Mouse (Mus musculus): ENCODE measurements at regions not wholly inside any gene's neighbourhood (a gene's known extent, or its start where the extent isn't known, plus 50 kb on each side); places are given as distances from the start of the nearest gene placed in this dataset.

DNA sequence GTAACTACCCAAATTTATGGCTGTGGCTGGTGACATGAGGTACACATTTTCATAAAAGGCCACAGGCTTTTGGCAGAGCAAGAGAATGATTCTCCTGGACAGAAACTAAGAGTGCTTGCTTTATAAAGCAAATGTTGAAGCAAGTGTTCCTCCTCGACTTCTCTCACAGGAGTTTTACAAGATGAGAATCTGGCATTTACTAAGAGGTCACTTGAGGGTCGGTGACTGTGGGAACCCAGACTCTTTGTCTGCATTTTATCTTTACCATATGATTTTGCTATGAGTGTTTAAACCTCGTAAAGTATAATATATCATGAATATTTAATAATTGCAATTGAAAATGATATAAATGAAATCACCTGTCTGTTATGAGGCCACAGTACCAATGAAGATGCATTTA, 600.9 kb downstream of the Efna5 start:
- Histone ChIP-seq H3K4me1 (replicated peaks; ENCODE audit: control insufficient read depth, insufficient read depth, low read length) (no peaks in the 10 kb centered on the region), H3K4me2 (ENCODE audit: low read depth, low read length) (no peak overlapping the region), H3K4me3 (ENCODE audit: low read length) (no peak overlapping the region), H3K9me3 (ENCODE audit: control insufficient read depth, low read length) (no peaks in the 10 kb centered on the region), H3K27ac (ENCODE audit: low read length) (no peak overlapping the region), H3K36me3 (ENCODE audit: control insufficient read depth, insufficient read depth, low read length) (no peaks in the 10 kb centered on the region), H3K9ac (ENCODE audit: low read length) (no peak overlapping the region), H3K27me3 (ENCODE audit: control insufficient read depth, insufficient read depth, low read depth, low read length) (no peaks in the 10 kb centered on the region)
- 35% methylated on average over 3 of the region's 3 CpGs for WGBS
- no peak for ATAC-seq (ENCODE audit: low read depth)

- ATAC-seq (ENCODE audit: low read depth) = no peak
- Histone ChIP-seq H3K4me1 (replicated peaks; ENCODE audit: control insufficient read depth, insufficient read depth, low read length) (no peaks in the 10 kb centered on the region), H3K4me3 (ENCODE audit: low read length) (no peak overlapping the region), H3K27me3 (ENCODE audit: control insufficient read depth, insufficient read depth, low read depth, low read length) (no peaks in the 10 kb centered on the region), H3K36me3 (ENCODE audit: control insufficient read depth, insufficient read depth, low read length) (no peaks in the 10 kb centered on the region), H3K9ac (ENCODE audit: low read length) (no peak overlapping the region), H3K27ac (ENCODE audit: low read length) (no peak overlapping the region), H3K9me3 (ENCODE audit: control insufficient read depth, low read length) (no peaks in the 10 kb centered on the region), H3K4me2 (ENCODE audit: low read depth, low read length) (no peak overlapping the region)
- WGBS = 70% methylated on average over 7 of the region's 7 CpGs
These were observed 609.7 kb downstream of the Efna5 start for GRCm38 (mm10) chr17:62271399-62271798.

DNA sequence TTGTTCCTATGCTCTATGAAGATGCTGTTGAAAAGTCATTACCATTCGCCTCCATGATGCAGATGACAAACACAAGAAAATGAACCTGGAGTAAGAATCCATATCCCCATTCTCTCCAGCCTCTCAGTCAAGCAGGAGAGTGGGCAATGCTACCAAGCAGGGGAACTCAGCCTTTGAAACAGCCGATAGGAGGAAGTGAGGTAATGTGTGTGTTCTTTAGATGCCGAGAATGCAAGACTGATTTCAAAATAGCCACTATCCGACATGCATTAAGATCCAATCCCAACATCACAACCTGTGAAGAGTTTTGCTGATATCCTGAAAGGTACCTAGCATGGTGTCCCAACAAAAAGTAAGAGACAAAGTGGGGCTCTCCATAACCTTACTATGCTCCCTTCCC, 611.8 kb downstream of the Efna5 start:
- Histone ChIP-seq H3K9me3 (ENCODE audit: control insufficient read depth, low read length) (no peaks in the 10 kb centered on the region), H3K4me1 (replicated peaks; ENCODE audit: control insufficient read depth, insufficient read depth, low read length) (no peaks in the 10 kb centered on the region), H3K9ac (ENCODE audit: low read length) (no peak overlapping the region), H3K4me3 (ENCODE audit: low read length) (no peak overlapping the region), H3K36me3 (ENCODE audit: control insufficient read depth, insufficient read depth, low read length) (no peaks in the 10 kb centered on the region), H3K4me2 (ENCODE audit: low read depth, low read length) (no peak overlapping the region), H3K27ac (ENCODE audit: low read length) (no peak overlapping the region), H3K27me3 (ENCODE audit: control insufficient read depth, insufficient read depth, low read depth, low read length) (no peaks in the 10 kb centered on the region)
- ATAC-seq (ENCODE audit: low read depth) = no peak
- 82% methylated on average over 4 of the region's 4 CpGs for WGBS

- no peak overlapping the region for H3K27ac ChIP-seq (ENCODE audit: low read length)
- H3K36me3 ChIP-seq (ENCODE audit: control insufficient read depth, insufficient read depth, low read length) = no peaks in the 10 kb centered on the region
- H3K4me2 ChIP-seq (ENCODE audit: low read depth, low read length) = no peak overlapping the region
- H3K27me3 ChIP-seq (ENCODE audit: control insufficient read depth, insufficient read depth, low read depth, low read length) = no peaks in the 10 kb centered on the region
- no peak overlapping the region for H3K4me3 ChIP-seq (ENCODE audit: low read length)
- ATAC-seq (ENCODE audit: low read depth) = no peak
- H3K4me1 ChIP-seq (replicated peaks; ENCODE audit: control insufficient read depth, insufficient read depth, low read length) = no peaks in the 10 kb centered on the region
- H3K9ac ChIP-seq (ENCODE audit: low read length) = no peak overlapping the region
- 33% methylated on average over 3 of the region's 3 CpGs for WGBS
- no peaks in the 10 kb centered on the region for H3K9me3 ChIP-seq (ENCODE audit: control insufficient read depth, low read length)
These were observed 627.7 kb downstream of the Efna5 start for GRCm38 (mm10) chr17:62253448-62253847.

- Histone ChIP-seq H3K4me1 (replicated peaks; ENCODE audit: control insufficient read depth, insufficient read depth, low read length) (no peaks in the 10 kb centered on the region), H3K27me3 (ENCODE audit: control insufficient read depth, insufficient read depth, low read depth, low read length) (no peaks in the 10 kb centered on the region), H3K9ac (ENCODE audit: low read length) (no peak overlapping the region), H3K4me2 (ENCODE audit: low read depth, low read length) (no peak overlapping the region), H3K36me3 (ENCODE audit: control insufficient read depth, insufficient read depth, low read length) (no peaks in the 10 kb centered on the region), H3K4me3 (ENCODE audit: low read length) (no peak overlapping the region), H3K27ac (ENCODE audit: low read length) (no peak overlapping the region), H3K9me3 (ENCODE audit: control insufficient read depth, low read length) (no peaks in the 10 kb centered on the region)
- WGBS = 37% methylated on average over 3 of the region's 3 CpGs
- no peak for ATAC-seq (ENCODE audit: low read depth)
These were observed 633.1 kb downstream of the Efna5 start for GRCm38 (mm10) chr17:62248011-62248410.

- Histone ChIP-seq H3K4me2 (ENCODE audit: low read depth, low read length) (no peak overlapping the region), H3K27ac (ENCODE audit: low read length) (no peak overlapping the region), H3K27me3 (ENCODE audit: control insufficient read depth, insufficient read depth, low read depth, low read length) (no peaks in the 10 kb centered on the region), H3K9ac (ENCODE audit: low read length) (no peak overlapping the region), H3K4me3 (ENCODE audit: low read length) (no peak overlapping the region), H3K4me1 (replicated peaks; ENCODE audit: control insufficient read depth, insufficient read depth, low read length) (no peaks in the 10 kb centered on the region), H3K36me3 (ENCODE audit: control insufficient read depth, insufficient read depth, low read length) (no peaks in the 10 kb centered on the region), H3K9me3 (ENCODE audit: control insufficient read depth, low read length) (no peaks in the 10 kb centered on the region)
- ATAC-seq (ENCODE audit: low read depth) = no peak
- WGBS = 53% methylated on average over 4 of the region's 4 CpGs
These were observed 634.5 kb downstream of the Efna5 start for GRCm38 (mm10) chr17:62246650-62247049.

- H3K27me3 ChIP-seq (ENCODE audit: control insufficient read depth, insufficient read depth, low read depth, low read length) = no peaks in the 10 kb centered on the region
- no peak overlapping the region for H3K27ac ChIP-seq (ENCODE audit: low read length)
- no peak overlapping the region for H3K4me2 ChIP-seq (ENCODE audit: low read depth, low read length)
- no peaks in the 10 kb centered on the region for H3K4me1 ChIP-seq (replicated peaks; ENCODE audit: control insufficient read depth, insufficient read depth, low read length)
- H3K36me3 ChIP-seq (ENCODE audit: control insufficient read depth, insufficient read depth, low read length) = no peaks in the 10 kb centered on the region
- no peaks in the 10 kb centered on the region for H3K9me3 ChIP-seq (ENCODE audit: control insufficient read depth, low read length)
- ATAC-seq (ENCODE audit: low read depth) = no peak
- no peak overlapping the region for H3K4me3 ChIP-seq (ENCODE audit: low read length)
- H3K9ac ChIP-seq (ENCODE audit: low read length) = no peak overlapping the region
These were observed 650.2 kb downstream of the Efna5 start for GRCm38 (mm10) chr17:62230939-62231338.

DNA sequence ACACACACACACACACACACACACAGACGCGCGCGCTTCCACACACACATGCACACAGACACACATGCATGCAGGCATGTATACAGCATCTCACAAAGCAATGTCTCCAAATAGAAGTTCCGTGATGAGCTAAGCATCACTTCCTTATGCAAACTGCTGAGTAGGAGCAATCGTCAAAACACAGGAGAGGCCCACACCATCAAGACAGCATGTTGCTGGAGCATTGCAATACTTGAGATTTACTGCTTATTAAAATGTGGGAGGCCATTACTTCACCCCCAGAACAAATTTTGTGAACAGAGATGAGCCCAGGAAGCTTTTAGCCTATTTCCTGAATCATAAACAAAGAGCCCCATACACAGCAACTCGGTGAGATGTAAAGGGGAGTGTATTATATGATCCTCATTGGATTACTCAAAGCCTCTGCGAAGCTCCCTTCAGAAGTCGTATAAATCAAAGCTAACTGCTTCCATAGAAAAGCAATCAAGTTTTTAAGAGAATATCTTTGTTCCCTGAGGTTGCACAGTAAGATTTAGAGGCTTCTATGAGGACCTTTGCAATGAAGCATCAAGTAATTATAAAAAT, 670.6 kb downstream of the Efna5 start:
- no peak overlapping the region for H3K4me3 ChIP-seq (ENCODE audit: low read length)
- H3K4me1 ChIP-seq (replicated peaks; ENCODE audit: control insufficient read depth, insufficient read depth, low read length) = no peaks in the 10 kb centered on the region
- no peak overlapping the region for H3K27ac ChIP-seq (ENCODE audit: low read length)
- no peaks in the 10 kb centered on the region for H3K36me3 ChIP-seq (ENCODE audit: control insufficient read depth, insufficient read depth, low read length)
- H3K9me3 ChIP-seq (ENCODE audit: control insufficient read depth, low read length) = no peaks in the 10 kb centered on the region
- H3K4me2 ChIP-seq (ENCODE audit: low read depth, low read length) = no peak overlapping the region
- H3K27me3 ChIP-seq (ENCODE audit: control insufficient read depth, insufficient read depth, low read depth, low read length) = no peaks in the 10 kb centered on the region
- H3K9ac ChIP-seq (ENCODE audit: low read length) = no peak overlapping the region
- no peak for ATAC-seq (ENCODE audit: low read depth)
- WGBS = 80% methylated on average over 9 of the region's 9 CpGs

GRCm38 (mm10) chr17:62202658-62203057, 678.5 kb downstream of the Efna5 start:
- Histone ChIP-seq H3K9ac (ENCODE audit: low read length) (no peak overlapping the region), H3K4me2 (ENCODE audit: low read depth, low read length) (no peak overlapping the region), H3K4me3 (ENCODE audit: low read length) (no peak overlapping the region), H3K36me3 (ENCODE audit: control insufficient read depth, insufficient read depth, low read length) (no peaks in the 10 kb centered on the region), H3K4me1 (replicated peaks; ENCODE audit: control insufficient read depth, insufficient read depth, low read length) (no peaks in the 10 kb centered on the region), H3K27me3 (ENCODE audit: control insufficient read depth, insufficient read depth, low read depth, low read length) (no peaks in the 10 kb centered on the region), H3K9me3 (ENCODE audit: control insufficient read depth, low read length) (no peaks in the 10 kb centered on the region), H3K27ac (ENCODE audit: low read length) (no peak overlapping the region)
- WGBS = 82% methylated on average over 2 of the region's 2 CpGs
- no peak for ATAC-seq (ENCODE audit: low read depth)

DNA sequence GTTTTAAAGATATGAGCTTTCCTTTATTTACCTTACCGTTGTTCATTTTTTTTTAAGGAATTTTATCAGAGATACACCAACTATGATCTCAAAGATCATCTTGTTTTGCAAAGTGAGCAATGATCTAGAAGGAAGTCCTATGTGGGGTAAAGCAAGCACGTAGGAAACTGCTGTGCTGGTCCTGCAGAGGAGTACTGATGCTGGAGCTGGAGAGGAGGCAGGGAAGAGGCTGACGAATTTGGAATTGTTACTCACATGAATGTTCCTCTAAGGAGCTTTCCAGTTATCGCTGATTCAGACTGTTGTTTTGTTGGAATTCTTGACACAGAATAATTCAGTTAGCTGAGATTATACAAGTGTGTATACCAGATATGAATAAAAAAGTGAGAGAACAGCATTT, 680.6 kb downstream of the Efna5 start:
- no peaks in the 10 kb centered on the region for H3K4me1 ChIP-seq (replicated peaks; ENCODE audit: control insufficient read depth, insufficient read depth, low read length)
- no peaks in the 10 kb centered on the region for H3K36me3 ChIP-seq (ENCODE audit: control insufficient read depth, insufficient read depth, low read length)
- H3K4me3 ChIP-seq (ENCODE audit: low read length) = no peak overlapping the region
- no peaks in the 10 kb centered on the region for H3K9me3 ChIP-seq (ENCODE audit: control insufficient read depth, low read length)
- no peaks in the 10 kb centered on the region for H3K27me3 ChIP-seq (ENCODE audit: control insufficient read depth, insufficient read depth, low read depth, low read length)
- no peak overlapping the region for H3K9ac ChIP-seq (ENCODE audit: low read length)
- WGBS = 74% methylated on average over 4 of the region's 4 CpGs
- H3K4me2 ChIP-seq (ENCODE audit: low read depth, low read length) = no peak overlapping the region
- H3K27ac ChIP-seq (ENCODE audit: low read length) = no peak overlapping the region
- ATAC-seq (ENCODE audit: low read depth) = no peak

All from lung, embryonic 16.5 days (tissue).